Mouse (Mus musculus) c-Kit-positive CD71-positive TER-119-negative erythroid progenitor cells, embryonic 14.5 days (primary cell): ENCODE data around the gene Dhx33.

Experiments used
- DNase-seq: peaks from one replicate; pipeline ENCODE4 v3.0.0-alpha.2; 2013; ENCODE audit warnings: low read depth

Dhx33 gene

DNA sequence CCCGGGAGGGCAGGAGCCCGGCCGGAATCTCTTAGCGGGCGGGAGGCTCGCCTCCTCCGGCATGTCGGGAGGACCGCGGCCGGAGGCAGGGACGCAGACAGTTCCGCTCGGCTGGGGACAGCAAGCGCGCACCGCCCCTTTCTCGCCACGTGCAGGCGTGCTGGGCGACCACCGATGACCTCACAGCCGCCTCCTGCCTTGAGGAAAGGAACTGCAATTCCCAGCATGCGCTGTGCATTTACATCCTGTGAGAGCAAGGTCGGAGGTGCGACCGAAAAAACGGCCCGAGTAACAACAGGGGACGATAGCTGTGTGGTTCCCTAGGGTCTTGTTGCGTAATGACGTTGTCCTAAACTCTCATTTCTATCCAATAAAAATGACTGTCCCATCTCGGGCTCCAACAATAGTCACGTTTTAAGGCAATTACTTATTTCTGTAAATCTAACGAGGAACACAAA lies at the start of gene Dhx33:
TSS of gene Dhx33 (minus strand) at position 122 of the 458 bp plus-strand sequence.
- DNase-seq, result peak; percentile 98

DNA sequence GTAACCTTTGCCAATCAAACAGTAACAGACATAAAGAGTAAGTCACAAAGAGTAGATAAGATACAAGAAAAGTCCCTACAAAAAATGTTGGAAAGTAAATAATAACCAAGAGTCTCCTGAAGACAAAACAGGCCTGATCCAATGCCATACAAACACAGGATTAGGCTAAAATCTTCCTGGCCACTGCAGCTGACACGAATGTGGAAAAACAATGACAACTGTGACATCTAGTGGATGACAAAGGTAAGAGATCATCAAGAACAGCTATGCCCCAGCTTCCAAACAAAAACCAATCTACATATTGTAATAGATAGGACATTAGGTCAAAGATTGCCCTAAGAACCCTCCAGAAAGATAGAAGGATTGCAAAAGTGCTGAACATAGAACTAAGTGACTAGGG lies 48.3 kb upstream of the Dhx33 start:
- no peak for DNase-seq

- no peak for DNase-seq
Observed at GRCm38 (mm10) chr11:71039526-71040298, 35.5 kb upstream of the Dhx33 start.

DNA sequence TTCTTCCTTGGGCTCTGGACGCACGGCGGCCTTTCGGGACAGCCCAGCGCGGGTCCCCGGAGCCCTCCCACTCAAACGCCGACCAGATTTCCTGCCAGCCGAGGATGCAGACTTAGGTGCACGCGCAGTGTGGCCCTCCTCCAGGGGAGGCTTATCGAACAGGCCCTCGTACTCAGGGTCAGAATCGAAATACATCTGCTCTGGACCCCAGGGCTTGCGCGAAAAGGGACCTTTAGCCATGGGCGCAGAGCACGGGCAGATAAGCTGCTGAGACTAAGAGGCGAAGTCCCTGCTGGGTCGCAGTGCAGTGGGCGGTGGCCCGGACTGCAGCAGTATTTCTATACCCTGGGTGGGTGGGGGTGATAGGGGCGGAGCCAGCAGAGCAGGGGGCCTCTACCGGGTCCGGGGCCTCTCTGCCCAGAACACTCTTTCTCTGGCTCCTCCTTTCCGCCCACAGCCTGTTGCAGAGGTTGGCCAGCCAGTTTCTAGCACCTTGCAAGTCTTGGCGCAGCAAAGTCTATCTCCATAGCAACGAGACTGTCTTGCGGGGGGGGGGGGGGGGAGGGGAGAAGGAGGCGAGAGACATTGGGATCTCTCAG lies 29.0 kb upstream of the Dhx33 start, which contains the start of gene 6330403K07Rik:
TSS of gene 6330403K07Rik (minus strand) at position 351 of the 599 bp plus-strand sequence.
- no peak for DNase-seq

DNA sequence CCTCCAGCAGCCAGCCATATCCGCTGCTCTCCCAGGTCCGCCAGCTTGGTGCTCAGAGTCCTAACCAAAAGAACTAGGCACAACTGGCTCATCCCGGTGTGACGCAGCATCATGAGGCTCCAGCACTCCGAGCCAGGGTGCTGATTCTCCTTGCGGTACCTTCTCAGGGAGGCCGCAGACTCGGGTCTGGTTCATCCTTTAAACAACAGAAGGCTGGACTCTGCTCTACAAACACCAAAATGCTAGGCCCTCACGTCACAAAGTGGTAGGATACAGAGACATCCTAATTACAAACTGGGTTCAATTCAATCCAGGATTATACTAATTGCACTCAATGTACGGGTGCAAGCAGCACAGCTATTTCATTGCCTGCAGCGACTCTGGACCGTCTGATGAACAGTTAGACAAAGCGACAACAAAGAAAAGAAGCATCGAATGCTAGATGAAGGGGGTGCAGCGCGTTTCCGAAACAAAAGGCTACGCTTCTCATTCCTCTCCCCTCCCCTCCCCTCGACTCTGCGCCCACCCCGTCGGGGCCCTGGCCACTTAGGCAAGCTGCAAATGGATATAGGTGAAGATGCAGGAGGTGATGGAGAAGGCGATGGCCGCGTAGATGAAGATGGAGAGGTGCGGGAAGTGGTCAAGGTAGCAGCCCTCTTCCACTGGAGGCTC lies 28.4 kb upstream of the Dhx33 start:
- no peak for DNase-seq

DNA sequence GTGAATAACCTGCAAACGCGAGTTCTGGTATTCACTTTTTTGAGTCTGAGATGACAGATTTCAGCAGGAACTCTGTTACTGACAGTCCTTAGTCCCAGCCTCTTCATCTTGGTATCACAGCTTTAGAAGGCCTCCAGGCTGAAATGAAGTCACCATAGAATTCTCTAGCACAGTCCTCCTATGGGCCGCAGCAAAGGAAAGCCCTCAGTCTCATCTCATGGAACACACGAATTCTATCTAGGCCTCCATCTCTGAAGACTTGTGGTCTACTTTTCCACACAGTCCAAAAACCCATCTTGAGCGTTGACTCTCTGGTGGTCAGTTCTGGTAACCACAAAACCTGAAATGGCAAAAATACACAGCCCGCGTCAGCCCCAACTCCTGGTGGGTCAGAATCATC lies 27.8 kb upstream of the Dhx33 start:
- no peak for DNase-seq

- no peak for DNase-seq
Observed at GRCm38 (mm10) chr11:71029403-71030118, 25.3 kb upstream of the Dhx33 start.

- DNase-seq, result no peak
Observed at GRCm38 (mm10) chr11:71028280-71028679, 24.0 kb upstream of the Dhx33 start.

GRCm38 (mm10) chr11:71019201-71020068 lies 15.2 kb upstream of the Dhx33 start, which contains the start of the genes Mis12 and Derl2:
Mis12 (plus strand) TSS chr11:71019611.
Derl2 (minus strand) TSS chr11:71019841.
- DNase-seq, result peak; percentile 97

DNA sequence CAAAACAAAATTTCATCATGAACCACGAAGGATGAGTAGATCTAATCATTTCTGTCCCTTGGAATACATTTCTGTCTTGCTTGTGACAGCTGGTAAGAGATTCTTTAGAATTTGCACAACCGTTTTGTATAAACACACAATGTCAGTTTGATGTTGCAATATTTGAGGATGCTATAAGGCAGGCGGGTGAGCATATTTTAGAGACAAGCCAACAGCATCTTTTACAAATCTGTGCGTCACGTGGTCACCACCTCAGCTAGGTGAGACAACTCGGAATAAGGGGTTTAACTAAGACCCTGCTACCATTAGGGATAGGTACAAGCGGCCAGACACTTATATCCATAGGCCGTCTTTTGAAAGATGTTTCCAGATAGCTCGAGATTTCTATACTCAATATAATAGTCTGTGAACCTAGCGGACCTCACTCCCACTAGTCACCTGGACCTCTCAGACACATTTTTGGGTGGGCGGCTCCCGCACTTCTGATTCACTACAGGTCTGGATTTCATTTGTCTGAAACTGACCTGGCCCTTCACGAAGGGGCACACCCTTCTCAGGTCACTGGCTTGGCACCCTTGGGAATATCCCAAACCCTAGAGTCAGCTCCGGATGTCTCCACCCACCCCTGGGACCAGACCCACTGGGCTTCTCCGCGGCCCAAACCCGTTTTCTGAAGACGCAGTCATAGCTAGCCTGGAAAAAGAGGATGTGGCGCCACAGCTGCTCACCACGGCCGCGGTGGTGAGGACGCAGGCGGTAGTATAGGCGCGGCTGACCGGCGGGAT lies 14.4 kb upstream of the Dhx33 start:
- peak; percentile 9 for DNase-seq

- no peak for DNase-seq
Observed at GRCm38 (mm10) chr11:71017051-71017450, 12.8 kb upstream of the Dhx33 start.

DNA sequence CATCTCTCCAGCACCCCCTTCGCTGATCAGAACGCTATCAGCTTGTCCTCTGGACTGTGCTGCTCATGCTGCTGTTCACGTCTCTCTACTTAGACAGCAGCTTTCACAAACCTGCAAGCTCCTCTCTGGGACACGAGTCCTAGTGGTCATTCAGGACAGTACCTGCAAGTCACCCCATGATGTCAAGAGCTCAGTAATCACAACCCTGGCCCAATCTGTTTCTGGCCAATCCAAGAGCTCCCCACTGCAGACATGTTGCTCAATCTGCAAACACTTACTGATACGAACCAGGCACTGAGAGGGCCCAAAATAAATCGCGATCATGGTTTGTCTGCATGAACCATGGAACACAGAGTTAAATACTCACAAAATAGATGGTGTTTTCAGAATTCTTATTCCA lies 8.5 kb upstream of the Dhx33 start:
- DNase-seq, result no peak

DNA sequence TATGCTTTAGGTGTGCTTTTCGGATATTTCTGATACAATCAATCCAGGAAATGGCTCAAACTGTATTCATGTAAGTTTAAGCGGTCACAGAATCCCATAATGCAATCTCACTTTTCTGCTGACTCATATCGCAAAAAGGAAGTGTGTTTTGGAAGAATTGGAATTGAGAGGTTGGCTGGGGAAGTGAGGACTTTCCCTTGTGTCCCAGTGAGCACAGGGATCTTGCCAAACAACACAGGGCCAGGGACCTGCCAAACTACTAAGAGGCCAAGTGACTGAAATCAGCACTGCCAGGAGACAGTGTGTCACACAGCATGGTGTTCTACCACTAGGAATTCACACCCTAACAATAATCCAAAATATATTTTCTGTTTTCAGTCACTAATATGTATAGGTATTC lies 4.1 kb upstream of the Dhx33 start:
- no peak for DNase-seq

- no peak for DNase-seq
Observed at GRCm38 (mm10) chr11:71007831-71008230, 3.6 kb upstream of the Dhx33 start.

DNA sequence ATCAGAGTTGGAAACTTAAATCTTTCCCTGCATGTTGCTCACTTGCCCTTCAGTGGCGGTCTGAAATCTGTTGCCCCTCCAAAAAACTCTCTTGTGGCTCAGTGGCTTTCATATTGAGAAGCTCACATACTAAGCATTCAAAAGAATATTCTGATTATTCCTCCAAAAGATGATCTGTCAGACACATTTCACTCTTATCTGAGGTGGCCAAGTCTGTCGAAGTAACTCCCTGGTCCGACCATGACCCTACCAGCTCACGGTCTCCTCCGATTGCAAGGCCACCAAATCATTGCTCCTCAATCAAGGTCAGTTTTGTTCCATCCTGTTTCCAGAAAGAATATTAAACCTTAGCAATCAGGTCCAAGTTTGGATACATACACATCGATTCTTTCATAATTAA lies 2.8 kb upstream of the Dhx33 start:
- no peak for DNase-seq

- no peak for DNase-seq
Observed at GRCm38 (mm10) chr11:71005046-71005445, 809 bp upstream of the Dhx33 start.

DNA sequence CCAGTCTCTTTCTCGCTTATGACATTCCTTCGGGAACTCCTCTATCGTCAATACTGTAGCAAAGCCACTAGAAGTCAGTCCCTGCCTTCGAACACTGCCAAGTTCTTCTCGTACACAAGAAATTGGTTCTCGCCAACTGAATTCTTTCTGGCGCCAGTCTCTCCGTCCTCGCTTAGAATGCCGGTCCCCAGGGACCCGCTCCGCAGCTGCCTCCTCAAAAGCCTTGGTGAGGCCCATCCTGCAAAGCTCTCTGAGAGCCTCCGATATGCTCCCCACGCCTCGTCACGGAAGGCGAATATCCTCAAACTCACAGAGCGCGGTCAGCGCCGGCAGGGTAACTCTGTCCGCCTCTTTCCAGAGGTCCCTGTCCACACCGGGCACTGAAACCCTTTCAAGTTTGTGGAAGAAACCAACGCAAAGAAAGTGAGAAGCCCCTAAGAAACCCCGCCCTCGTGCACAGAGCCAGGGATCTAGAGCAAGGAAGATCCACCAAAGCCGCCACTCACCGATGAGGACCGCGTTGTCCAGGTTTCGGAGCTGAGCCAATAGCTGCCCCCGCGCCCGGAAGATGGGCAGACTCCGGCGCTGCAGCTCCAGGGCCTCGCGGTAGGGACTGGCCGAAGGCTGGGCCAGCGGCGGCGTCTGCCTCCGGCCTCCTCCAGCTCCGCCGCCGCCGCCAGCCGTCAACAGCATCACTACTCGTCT lies 474 bp downstream of the Dhx33 start:
- DNase-seq, result peak; percentile 44

- DNase-seq, result no peak
Observed at GRCm38 (mm10) chr11:71001167-71001566, 3.1 kb downstream of the Dhx33 start.

DNA sequence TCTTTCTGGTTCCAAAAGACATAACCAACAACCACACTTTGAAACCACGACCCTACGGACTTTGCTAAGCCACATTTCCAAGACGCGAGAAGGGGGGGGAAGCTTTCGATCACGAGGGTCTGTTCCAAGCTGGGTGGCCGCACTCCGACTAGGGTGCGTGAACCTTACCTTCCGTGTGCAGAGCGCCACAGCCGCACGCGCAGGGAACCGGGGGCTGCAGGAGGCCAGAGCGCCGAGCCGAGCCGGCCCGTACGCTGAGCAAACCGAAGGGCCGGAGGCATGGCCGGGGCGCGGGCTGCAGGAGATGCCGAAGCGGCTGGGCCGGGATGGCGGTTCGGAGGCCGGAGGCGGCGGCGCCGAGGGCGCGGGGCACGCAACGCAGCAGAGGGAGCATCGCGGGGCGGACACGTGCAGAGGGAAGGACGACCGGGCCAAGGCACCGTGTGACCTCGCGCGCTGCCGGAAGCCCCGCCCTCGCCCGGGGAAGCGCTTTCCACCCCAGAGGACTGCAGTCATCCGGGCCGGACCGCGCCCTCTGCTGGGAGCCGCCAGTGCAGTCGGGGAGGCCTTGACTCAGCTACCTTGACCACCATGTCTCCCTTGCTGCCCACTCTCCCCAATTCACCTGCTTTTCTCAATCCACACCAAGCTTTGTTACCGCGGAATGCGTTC lies 21.5 kb downstream of the Dhx33 start, which contains the start of gene C1qbp:
TSS of gene C1qbp (minus strand) at position 470 of the 672 bp plus-strand sequence.
- peak; percentile 83 for DNase-seq
